Mouse (Mus musculus) heart, postnatal 0 days (tissue): ENCODE data around the gene Dclk3. TPM values are rescaled to one million over a fixed set of nuclear protein-coding genes. Genes with fewer than 3 reads are reported as not detected.
A peak's percentile ranks its signal among the peaks of the same experiment; 100 is the strongest.

Source experiments
- ATAC-seq: fragments of 200-750 bp; cut with Nextera tagmentation; 2 replicates; pipeline ENCODE4 v1.8.0; 2017; ENCODE audit warnings: low read depth, moderate number of reproducible peaks, moderate library complexity; ENCODE audit not compliant: insufficient read depth
- DNase-seq: peaks from one replicate; pipeline ENCODE4 v3.0.0-alpha.2; 2016; ENCODE audit warnings: low spot score
- H3K27ac ChIP-seq: fragments of 300-500 bp; sonication (generic); 2 replicates; pipeline ENCODE4 v1.5.1; 2014; ENCODE audit warnings: low read depth, mild to moderate bottlenecking
- H3K27me3 ChIP-seq: fragments of 300-500 bp; sonication (generic); 2 replicates; pipeline ENCODE4 v1.6.1; 2014; ENCODE audit warnings: low read length, mixed read lengths; ENCODE audit not compliant: control insufficient read depth, insufficient read depth
- H3K36me3 ChIP-seq: fragments of 300-500 bp; sonication (generic); replicated peaks from 2 replicates; pipeline ENCODE4 v1.6.1; 2014; ENCODE audit warnings: low read length, mixed read lengths; ENCODE audit not compliant: control insufficient read depth, insufficient read depth
- H3K4me1 ChIP-seq: fragments of 300-500 bp; sonication (generic); 2 replicates; pipeline ENCODE4 v1.6.1; 2014; ENCODE audit warnings: antibody characterized with exemption; ENCODE audit not compliant: control insufficient read depth, insufficient read depth
- H3K4me2 ChIP-seq: fragments of 300-500 bp; sonication (generic); 2 replicates; pipeline ENCODE4 v1.6.1; 2014; ENCODE audit warnings: low read depth, mild to moderate bottlenecking, low read length, moderate library complexity
- H3K4me3 ChIP-seq: fragments of 300-500 bp; sonication (generic); 2 replicates; pipeline ENCODE4 v1.5.1; 2014; ENCODE audit warnings: low read depth, low read length
- H3K9ac ChIP-seq: fragments of 300-500 bp; sonication (generic); replicated peaks from 2 replicates; pipeline ENCODE4 v1.6.1; 2014; ENCODE audit warnings: low read depth, low read length, mixed read lengths
- H3K9me3 ChIP-seq: fragments of 300-500 bp; sonication (generic); replicated peaks from 2 replicates; pipeline ENCODE4 v1.6.1; 2016; ENCODE audit warnings: low read length; ENCODE audit not compliant: control insufficient read depth
- CTCF ChIP-seq: IDR thresholded peaks from 2 replicates; pipeline ENCODE4 v1.5.1; 2016; ENCODE audit warnings: antibody characterized with exemption, control low read depth, low read depth
- EP300 ChIP-seq: IDR thresholded peaks from 2 replicates; pipeline ENCODE4 v1.6.1; 2016; ENCODE audit warnings: antibody characterized with exemption, low read depth
- WGBS: fragments of 180-500 bp; shearing (Covaris S2); extraction: QIAGEN DNeasy Blood & Tissue Kit; methylation state at CpG from one replicate; pipeline ENCODE4 v1.1.7; 2014; 5-methylcytosine and 5-hydroxymethylcytosine counted together
- polyA plus RNA-seq: library from polyadenylated mRNA; unstranded; fragments of >200 nt; fragmentation: Nextera tagmentation; extraction: Ambion mirVana; gene quantifications from 2 replicates; pipeline ENCODE4 v1.2.1, GENCODE M21; 2015
- total RNA-seq: library from RNA; depleted of rRNA; stranded (reverse); fragments of >200 nt; gene quantifications from 2 replicates; pipeline ENCODE4 v1.2.3, GENCODE M21; 2014; ENCODE audit warnings: low replicate concordance

The Dclk3 gene
- total and polyA plus RNA-seq, 2 experiments from 2014 or later: 0.11 TPM; not detected in 1

GRCm38 (mm10) chr9:111475973-111476372, 37.1 kb downstream of the Dclk3 start:
- WGBS: 73% methylated on average over 4 of the region's 4 CpGs
- TF ChIP-seq EP300: no peak
- TF ChIP-seq CTCF: no peak
- no peak for ATAC-seq

GRCm38 (mm10) chr9:111476479-111477016, 37.7 kb downstream of the Dclk3 start:
- Histone ChIP-seq H3K27me3 (no peaks in the 10 kb centered on the region), H3K4me1 (no peaks in the 10 kb centered on the region), H3K36me3 (no peaks in the 10 kb centered on the region), H3K9ac (no peak overlapping the region), H3K4me3 (no peak overlapping the region), H3K27ac (no peak overlapping the region), H3K4me2 (no peak overlapping the region), H3K9me3 (no peaks in the 10 kb centered on the region)
- TF ChIP-seq CTCF: no peak
- no peak for TF ChIP-seq EP300
- no peak for ATAC-seq
- 81% methylated on average over 6 of the region's 6 CpGs for WGBS
- DNase-seq: no peak

More at GRCm38 (mm10) chr9:111475973-111476372, 37.1 kb downstream of the Dclk3 start:
- no peak overlapping the region for H3K27ac ChIP-seq
- no peaks in the 10 kb centered on the region for H3K36me3 ChIP-seq
- H3K4me3 ChIP-seq: no peak overlapping the region
- DNase-seq: no peak
- no peak overlapping the region for H3K4me2 ChIP-seq
- H3K9me3 ChIP-seq: no peaks in the 10 kb centered on the region
- H3K4me1 ChIP-seq: no peaks in the 10 kb centered on the region
- H3K9ac ChIP-seq: no peak overlapping the region
- H3K27me3 ChIP-seq: no peaks in the 10 kb centered on the region

GRCm38 (mm10) chr9:111478853-111479490, 40.1 kb downstream of the Dclk3 start:
- Histone ChIP-seq H3K27ac (no peak overlapping the region), H3K4me3 (no peak overlapping the region), H3K9me3 (no peaks in the 10 kb centered on the region), H3K4me1 (no peaks in the 10 kb centered on the region), H3K36me3 (no peaks in the 10 kb centered on the region), H3K27me3 (no peaks in the 10 kb centered on the region), H3K4me2 (no peak overlapping the region), H3K9ac (no peak overlapping the region)
- DNase-seq (peak; percentile 33), ATAC-seq (no peak)
- 50% methylated on average over 7 of the region's 7 CpGs for WGBS
- TF ChIP-seq CTCF: peak; percentile 70
- no peak for TF ChIP-seq EP300

- Histone ChIP-seq H3K27me3 (no peaks in the 10 kb centered on the region), H3K27ac (no peak overlapping the region), H3K36me3 (no peaks in the 10 kb centered on the region), H3K4me2 (no peak overlapping the region), H3K4me1 (no peaks in the 10 kb centered on the region), H3K9me3 (no peaks in the 10 kb centered on the region), H3K9ac (no peak overlapping the region), H3K4me3 (no peak overlapping the region)
- TF ChIP-seq EP300 (no peak), CTCF (no peak)
- ATAC-seq: no peak
- WGBS: 82% methylated on average over 3 of the region's 3 CpGs
- DNase-seq: no peak
Measured at GRCm38 (mm10) chr9:111481011-111481410, 42.1 kb downstream of the Dclk3 start.

GRCm38 (mm10) chr9:111486645-111487477, 48.0 kb downstream of the Dclk3 start:
- 0 out of 2 replicates have a peak, but pooled peaks cover 4% of the 10 kb centered on the region for H3K27me3 ChIP-seq
- 72% methylated on average over 10 of the region's 10 CpGs for WGBS
- H3K4me3 ChIP-seq: no peak overlapping the region
- no peak for ATAC-seq
- no peaks in the 10 kb centered on the region for H3K36me3 ChIP-seq
- no peak for TF ChIP-seq EP300
- H3K4me1 ChIP-seq: no peaks in the 10 kb centered on the region
- no peak overlapping the region for H3K9ac ChIP-seq
- H3K27ac ChIP-seq: no peak overlapping the region
- H3K4me2 ChIP-seq: no peak overlapping the region
- no peak for DNase-seq
- H3K9me3 ChIP-seq: no peaks in the 10 kb centered on the region
